Mouse (Mus musculus) heart, embryonic 14.5 days (tissue): ENCODE results near the gene Tph1. TPM values are rescaled to one million over a fixed set of nuclear protein-coding genes. Genes with fewer than 3 reads are reported as not detected.
"Not testable (repeated sequence)": the region's sequence is repeated elsewhere in the genome, so short reads cannot be mapped to it uniquely, and the experiment has no call there.

Source experiments
- ATAC-seq: fragments of 200-750 bp; cut with Nextera tagmentation; 2 replicates; pipeline ENCODE4 v1.8.0; 2017; ENCODE audit warnings: low read depth, moderate TSS enrichment; ENCODE audit not compliant: insufficient number of reproducible peaks, insufficient read depth, low FRiP score
- H3K27ac ChIP-seq, 2 experiments: fragments of 200-500 bp in 1 of 2; fragments of 300-500 bp in 1 of 2; sonication (generic) in 1 of 2; replicated peaks in 1 of 2; 2 replicates each; pipeline ENCODE4 v1.5.1; 2012 to 2014; ENCODE audit warnings: low read depth in 2 of 2, low read length in 2 of 2, control low read depth in 1 of 2, mild to moderate bottlenecking in 1 of 2, mixed read lengths in 1 of 2; ENCODE audit not compliant: control insufficient read depth in 1 of 2, insufficient read depth in 1 of 2
- H3K27me3 ChIP-seq: fragments of 300-500 bp; sonication (generic); 2 replicates; pipeline ENCODE4 v1.6.1; 2014; ENCODE audit warnings: mild to moderate bottlenecking, low read length, control low read depth; ENCODE audit not compliant: control insufficient read depth, insufficient read depth
- H3K36me3 ChIP-seq: fragments of 300-500 bp; sonication (generic); 2 replicates; pipeline ENCODE4 v1.6.1; 2014; ENCODE audit warnings: mild to moderate bottlenecking, control low read depth, low read length, mixed read lengths; ENCODE audit not compliant: control insufficient read depth, insufficient read depth
- H3K4me1 ChIP-seq, 2 experiments: fragments of 200-500 bp in 1 of 2; fragments of 300-500 bp in 1 of 2; sonication (generic) in 1 of 2; 2 replicates each; pipeline ENCODE4 v1.6.1; 2012 to 2014; ENCODE audit warnings: low read length in 2 of 2, control low read depth in 1 of 2, mixed read lengths in 1 of 2; ENCODE audit not compliant: control insufficient read depth in 2 of 2, insufficient read depth in 2 of 2
- H3K4me2 ChIP-seq: fragments of 300-500 bp; sonication (generic); 2 replicates; pipeline ENCODE4 v1.6.1; 2014; ENCODE audit warnings: mild to moderate bottlenecking, low read length
- H3K4me3 ChIP-seq, 2 experiments: fragments of 200-500 bp in 1 of 2; fragments of 300-500 bp in 1 of 2; sonication (generic) in 1 of 2; 2 replicates each; pipeline ENCODE4 v1.5.1; 2012 to 2014; ENCODE audit warnings: low read length in 2 of 2, mild to moderate bottlenecking in 2 of 2, control low read depth in 1 of 2, low read depth in 1 of 2, moderate library complexity in 1 of 2; ENCODE audit not compliant: control insufficient read depth in 1 of 2, insufficient read depth in 1 of 2
- H3K9ac ChIP-seq: fragments of 300-500 bp; sonication (generic); 2 replicates; pipeline ENCODE4 v1.6.1; 2014; ENCODE audit warnings: mild to moderate bottlenecking, low read length
- H3K9me3 ChIP-seq: fragments of 300-500 bp; sonication (generic); 2 replicates; pipeline ENCODE4 v1.6.1; 2016; ENCODE audit warnings: low read length, control low read depth; ENCODE audit not compliant: control insufficient read depth
- WGBS: fragments of 180-500 bp; shearing (Covaris S2); extraction: QIAGEN DNeasy Blood & Tissue Kit; methylation state at CpG from one replicate; pipeline ENCODE4 v1.1.7; 2014; 5-methylcytosine and 5-hydroxymethylcytosine counted together
- polyA plus RNA-seq: library from polyadenylated mRNA; unstranded; fragments of >200 nt; fragmentation: Nextera tagmentation; extraction: Ambion mirVana; gene quantifications from 2 replicates; pipeline ENCODE4 v1.2.1, GENCODE M21; 2014

The Tph1 gene
- polyA plus RNA-seq, 1 experiment from 2014 or later: 0.12 TPM

GRCm38 (mm10) chr7:46676808-46677360 is 4.5 kb upstream of the Tph1 start:
- H3K4me2 ChIP-seq: no peak overlapping the region
- H3K9ac ChIP-seq: no peak overlapping the region
- no peak overlapping the region for H3K27ac ChIP-seq
- H3K4me1 ChIP-seq: no peaks in the 10 kb centered on the region
- H3K9me3 ChIP-seq: no peaks in the 10 kb centered on the region
- no peaks in the 10 kb centered on the region for H3K27me3 ChIP-seq
- WGBS: 54% methylated on average over 5 of the region's 5 CpGs
- no peak for ATAC-seq
- H3K4me3 ChIP-seq: no peak overlapping the region
- H3K36me3 ChIP-seq: no peaks in the 10 kb centered on the region

DNA sequence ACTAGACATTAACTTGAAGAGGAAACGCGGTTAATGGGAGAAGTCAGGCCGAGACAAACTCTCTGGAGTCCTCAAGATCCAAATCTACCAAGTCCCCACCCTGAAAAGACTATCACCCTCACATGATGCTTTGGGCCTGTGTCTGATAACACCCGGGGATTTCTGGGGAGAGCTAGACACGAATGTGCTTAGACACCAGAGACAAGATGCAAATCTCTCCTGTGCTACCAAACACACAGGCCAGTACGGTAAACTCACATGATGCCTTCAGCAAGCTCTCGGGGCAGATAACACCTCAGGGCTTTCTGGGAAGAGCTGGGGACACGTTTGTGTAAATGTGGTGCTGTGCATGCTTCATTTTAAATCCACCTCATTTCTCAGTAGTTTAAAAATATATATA is 3.5 kb upstream of the Tph1 start:
- Histone ChIP-seq H3K4me3 (no peak overlapping the region), H3K9me3 (no peaks in the 10 kb centered on the region), H3K4me1 (no peaks in the 10 kb centered on the region), H3K27me3 (no peaks in the 10 kb centered on the region), H3K9ac (no peak overlapping the region), H3K4me2 (no peak overlapping the region), H3K27ac (no peak overlapping the region), H3K36me3 (no peaks in the 10 kb centered on the region)
- ATAC-seq: no peak
- 73% methylated on average over 8 of the region's 8 CpGs for WGBS

GRCm38 (mm10) chr7:46675061-46675460 is 2.7 kb upstream of the Tph1 start:
- no peaks in the 10 kb centered on the region for H3K27me3 ChIP-seq
- no peaks in the 10 kb centered on the region for H3K4me1 ChIP-seq
- no peak overlapping the region for H3K4me3 ChIP-seq
- H3K27ac ChIP-seq: no peak overlapping the region
- H3K36me3 ChIP-seq: no peaks in the 10 kb centered on the region
- H3K9me3 ChIP-seq: no peaks in the 10 kb centered on the region
- H3K4me2 ChIP-seq: no peak overlapping the region
- H3K9ac ChIP-seq: no peak overlapping the region
- 89% methylated on average over 7 of the region's 7 CpGs for WGBS
- no peak for ATAC-seq

- Histone ChIP-seq H3K9ac (no peak overlapping the region), H3K4me2 (peak overlapping the region; percentile 44), H3K27me3 (peaks cover 37% of the 10 kb centered on the region), H3K4me3 (no peak overlapping the region), H3K27ac (no peak overlapping the region), H3K9me3 (no peaks in the 10 kb centered on the region), H3K36me3 (no peaks in the 10 kb centered on the region), H3K4me1 (peaks cover 0 to 6% of the 10 kb centered on the region in 2 experiments; a peak in 2 of 4 replicates)
- ATAC-seq: no peak
- WGBS: 2% methylated on average over 20 of the region's 21 CpGs
These were observed 5.1 kb downstream of the Tph1 start for GRCm38 (mm10) chr7:46667256-46667655.

DNA sequence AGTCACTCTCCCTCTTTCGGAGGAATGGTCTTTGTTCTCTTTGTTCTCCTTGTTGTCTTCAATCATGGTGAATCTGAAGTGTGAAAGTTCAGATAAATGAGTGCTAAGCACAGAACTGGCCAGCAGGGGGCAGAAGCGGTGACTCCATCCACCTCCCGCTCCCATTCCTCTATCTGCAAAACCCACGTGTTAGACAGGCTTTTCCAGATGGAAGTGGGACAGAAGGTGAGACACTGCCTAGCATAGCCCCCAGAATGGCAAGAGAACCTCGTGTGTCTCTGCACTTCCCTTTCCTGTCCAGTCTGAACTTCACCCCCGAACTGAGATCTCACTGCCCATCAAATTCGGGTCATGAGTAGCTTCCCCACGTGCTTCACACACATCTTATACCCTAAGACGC is 7.1 kb downstream of the Tph1 start:
- Histone ChIP-seq H3K4me2 (no peak overlapping the region), H3K36me3 (no peaks in the 10 kb centered on the region), H3K4me3 (no peak overlapping the region), H3K9me3 (no peaks in the 10 kb centered on the region), H3K27me3 (peaks cover 37% of the 10 kb centered on the region), H3K9ac (no peak overlapping the region), H3K4me1 (peaks cover 0 to 6% of the 10 kb centered on the region in 2 experiments; a peak in 2 of 4 replicates), H3K27ac (no peak overlapping the region)
- no peak for ATAC-seq
- 37% methylated on average over 9 of the region's 9 CpGs for WGBS

- H3K4me3 ChIP-seq: no peak overlapping the region
- ATAC-seq: no peak
- H3K9ac ChIP-seq: no peak overlapping the region
- H3K4me1 ChIP-seq: no peaks in the 10 kb centered on the region
- 61% methylated on average over 18 of the region's 18 CpGs for WGBS
- H3K9me3 ChIP-seq: no peaks in the 10 kb centered on the region
- no peaks in the 10 kb centered on the region for H3K36me3 ChIP-seq
- H3K4me2 ChIP-seq: no peak overlapping the region
- H3K27ac ChIP-seq: no peak overlapping the region
- peaks cover 15% of the 10 kb centered on the region for H3K27me3 ChIP-seq
These were observed 10.7 kb downstream of the Tph1 start for GRCm38 (mm10) chr7:46661591-46662090.

- Histone ChIP-seq H3K9me3 (no peaks in the 10 kb centered on the region), H3K27ac (no peak overlapping the region), H3K27me3 (0 out of 2 replicates have a peak, but pooled peaks cover 7% of the 10 kb centered on the region), H3K4me2 (no peak overlapping the region), H3K4me1 (no peaks in the 10 kb centered on the region), H3K4me3 (no peak overlapping the region), H3K9ac (no peak overlapping the region), H3K36me3 (no peaks in the 10 kb centered on the region)
- ATAC-seq: no peak
- 42% methylated on average over 2 of the region's 2 CpGs for WGBS
These were observed 20.1 kb downstream of the Tph1 start for GRCm38 (mm10) chr7:46652279-46652678.

DNA sequence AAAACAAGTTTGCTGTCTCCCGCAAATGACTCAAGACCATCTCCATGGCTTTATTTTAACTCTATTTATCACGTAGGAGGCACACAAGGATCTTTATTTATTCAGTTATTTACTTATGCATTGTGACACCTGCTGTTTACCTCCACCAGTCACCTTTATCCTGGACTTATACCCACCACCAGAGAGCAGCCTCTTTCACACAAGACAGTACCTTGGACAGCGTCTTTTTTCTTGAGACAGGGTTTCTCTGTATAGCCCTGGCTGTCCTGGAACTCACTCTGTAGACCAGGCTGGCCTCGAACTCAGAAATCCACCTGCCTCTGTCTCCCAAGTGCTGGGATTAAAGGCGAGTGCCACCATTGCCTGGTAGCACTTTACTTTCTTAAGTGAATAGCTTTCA is 22.1 kb downstream of the Tph1 start:
- WGBS: 43% methylated on average over 5 of the region's 5 CpGs
- H3K4me1 ChIP-seq, H3K4me3 ChIP-seq, H3K9me3 ChIP-seq, H3K36me3 ChIP-seq, H3K27me3 ChIP-seq, H3K27ac ChIP-seq, H3K4me2 ChIP-seq, ATAC-seq, H3K9ac ChIP-seq: not testable (repeated sequence)
